Mouse (Mus musculus) CH12.LX (cell line): ENCODE results near the gene Pxt1. TPM values are rescaled to one million over a fixed set of nuclear protein-coding genes. Genes with fewer than 3 reads are reported as not detected.

ENCODE experiments used
- DNase-seq: peaks from one replicate; pipeline ENCODE4 v3.0.0-alpha.2; 2013; ENCODE audit errors: extremely low read depth
- H3K27ac ChIP-seq: 2 replicates; pipeline ENCODE4 v1.5.1; 2012; ENCODE audit warnings: low read depth, mild to moderate bottlenecking, control low read depth, moderate library complexity; ENCODE audit not compliant: insufficient read depth
- H3K27me3 ChIP-seq: replicated peaks from 2 replicates; pipeline ENCODE3; 2012; ENCODE audit warnings: inconsistent platforms
- H3K36me3 ChIP-seq, 2 experiments: replicated peaks in 1 of 2; 2 replicates each; pipeline versions ENCODE3 to v1.6.1; 2012; ENCODE audit warnings: inconsistent platforms in 1 of 2, low read length in 1 of 2, mild to moderate bottlenecking in 1 of 2, mixed read lengths in 1 of 2, moderate library complexity in 1 of 2; ENCODE audit not compliant: control insufficient read depth in 1 of 2, insufficient read depth in 1 of 2
- H3K4me1 ChIP-seq, 2 experiments: 2 replicates each; pipeline ENCODE4 v1.6.1; 2012; ENCODE audit warnings: inconsistent platforms in 1 of 2, moderate library complexity in 1 of 2; ENCODE audit not compliant: insufficient read depth in 2 of 2, control insufficient read depth in 1 of 2
- H3K4me2 ChIP-seq: 2 replicates; pipeline ENCODE4 v1.6.1; 2012; ENCODE audit warnings: low read depth, mild to moderate bottlenecking, control low read depth; ENCODE audit not compliant: poor library complexity, insufficient read depth, severe bottlenecking
- H3K4me3 ChIP-seq, 3 experiments: fragments of 150-350 bp in 1 of 3; sonication (generic) in 1 of 3; replicated peaks in 1 of 3; 2 replicates each; pipeline versions ENCODE3 to v1.5.1; 2011 to 2012; ENCODE audit warnings: low read depth in 2 of 3, low read length in 2 of 3, mild to moderate bottlenecking in 2 of 3, moderate library complexity in 2 of 3, control low read depth in 1 of 3, improper control_type of control experiment in 1 of 3, inconsistent platforms in 1 of 3, mixed read lengths in 1 of 3; ENCODE audit not compliant: poor library complexity in 1 of 3
- H3K79me2 ChIP-seq: replicated peaks from 2 replicates; pipeline ENCODE4 v1.6.1; 2012; ENCODE audit warnings: mild to moderate bottlenecking, moderate library complexity; ENCODE audit not compliant: control insufficient read depth, poor library complexity, insufficient read depth, severe bottlenecking; ENCODE audit errors: extremely low read depth
- H3K9ac ChIP-seq: 2 replicates; pipeline ENCODE4 v1.6.1; 2012; ENCODE audit warnings: low read depth, mild to moderate bottlenecking, control low read depth, moderate library complexity; ENCODE audit not compliant: insufficient read depth
- H3K9me3 ChIP-seq: replicated peaks from 2 replicates; pipeline ENCODE3; 2012; ENCODE audit warnings: low read length, inconsistent platforms, mixed read lengths
- CTCF ChIP-seq, 2 experiments: IDR thresholded peaks in 1 of 2; conservative IDR thresholded peaks in 1 of 2; 2 replicates each; pipeline ENCODE4 v1.5.1; 2011 to 2012; ENCODE audit warnings: low read depth in 2 of 2, low read length in 2 of 2, improper control_type of control experiment in 1 of 2, inconsistent platforms in 1 of 2, mild to moderate bottlenecking in 1 of 2, moderate library complexity in 1 of 2
- EP300 ChIP-seq: IDR thresholded peaks from 2 replicates; pipeline ENCODE4 v1.6.1; 2011; ENCODE audit warnings: low read length, improper control_type of control experiment
- IRF4 ChIP-seq: IDR thresholded peaks from 2 replicates; pipeline ENCODE4 v1.6.1; 2014; ENCODE audit warnings: low read depth, mild to moderate bottlenecking, inconsistent platforms, low read length, improper control_type of control experiment
- JUN ChIP-seq: IDR thresholded peaks from 2 replicates; pipeline ENCODE4 v1.6.1; 2011; ENCODE audit warnings: low read depth, mild to moderate bottlenecking, low read length, improper control_type of control experiment, moderate library complexity; ENCODE audit not compliant: insufficient read depth
- MYC ChIP-seq: IDR thresholded peaks from 2 replicates; pipeline ENCODE4 v1.6.1; 2011; ENCODE audit warnings: low read depth, mild to moderate bottlenecking, improper control_type of control experiment, low read length
- NELFE ChIP-seq: IDR thresholded peaks from 2 replicates; pipeline ENCODE4 v1.6.1; 2011; ENCODE audit warnings: low read depth, low read length, improper control_type of control experiment
- POLR2AphosphoS2 ChIP-seq: IDR thresholded peaks from 2 replicates; pipeline ENCODE4 v1.6.1; 2011; ENCODE audit warnings: low read depth, low read length, improper control_type of control experiment
- RAD21 ChIP-seq: IDR thresholded peaks from 2 replicates; pipeline ENCODE4 v1.6.1; 2011; ENCODE audit warnings: low read depth, mild to moderate bottlenecking, low read length, improper control_type of control experiment, moderate library complexity
- SIN3A ChIP-seq: IDR thresholded peaks from 2 replicates; pipeline ENCODE4 v1.6.1; 2012; ENCODE audit warnings: low read length, improper control_type of control experiment, inconsistent platforms
- SMC3 ChIP-seq: IDR thresholded peaks from 2 replicates; pipeline ENCODE4 v1.6.1; 2011; ENCODE audit warnings: low read depth, low read length, improper control_type of control experiment
- UBTF ChIP-seq: IDR thresholded peaks from 2 replicates; pipeline ENCODE4 v1.6.1; 2012; ENCODE audit warnings: low read depth, mild to moderate bottlenecking, inconsistent platforms, low read length, improper control_type of control experiment, moderate library complexity
- ZC3H11A ChIP-seq: IDR thresholded peaks from 2 replicates; pipeline ENCODE4 v1.6.1; 2012; ENCODE audit warnings: low read depth, mild to moderate bottlenecking, inconsistent platforms, low read length, improper control_type of control experiment
- ZNF384 ChIP-seq: IDR thresholded peaks from 2 replicates; pipeline ENCODE4 v1.6.1; 2012; ENCODE audit warnings: low read depth, low read length, improper control_type of control experiment, inconsistent platforms
- dilution Hi-C: fragments of 300-500 bp; cut with MboI; formaldehyde crosslinking; loops from 2 replicates; pipeline ENCODE4 v1.14.3; 2020; ENCODE audit warnings: low sequenced_read_pairs; ENCODE audit not compliant: extremely low pct_unique_long_range_greater_than_20kb, extremely low pct_ligation_motif_present
- in situ Hi-C: fragments of 300-500 bp; cut with MboI; formaldehyde crosslinking; loops from 3 replicates; pipeline ENCODE4 v1.14.3; 2019; ENCODE audit warnings: low sequenced_read_pairs, low pct_ligation_motif_present, low pct_unique_long_range_greater_than_20kb, mixed read lengths
- polyA plus RNA-seq: library from polyadenylated mRNA; unstranded; fragments of >175 nt; gene quantifications from 2 replicates; pipeline ENCODE4 v1.2.1, GENCODE M21; 2012; ENCODE audit warnings: low read depth; ENCODE audit not compliant: insufficient read length
- total RNA-seq, 2 experiments: library from RNA; depleted of rRNA; stranded (reverse); fragments of 300-350 nt in 1 of 2; fragments of >200 nt in 1 of 2; gene quantifications; 2 replicates each; pipeline ENCODE4 v1.2.3; 2012 to 2014

Pxt1 gene
- total and polyA plus RNA-seq, 3 experiments = not detected

DNA sequence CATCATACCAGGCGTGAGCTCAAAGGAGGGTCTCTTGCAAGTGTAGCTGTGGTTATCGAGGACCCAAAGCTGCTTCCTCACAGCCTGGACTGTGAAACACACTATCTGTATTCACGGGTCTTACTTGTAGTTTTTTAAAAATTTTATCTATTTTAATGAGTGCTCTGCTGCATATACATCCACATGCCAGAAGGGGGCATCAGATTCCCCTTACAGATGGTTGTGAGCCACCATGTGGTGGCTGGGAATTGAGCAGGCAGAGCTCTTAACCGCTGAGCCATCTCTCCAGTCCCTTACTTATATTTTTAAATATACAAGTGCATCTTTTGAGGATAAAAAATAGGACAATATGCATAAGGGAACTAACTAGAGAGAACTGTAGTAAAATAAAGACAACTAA, 44.1 kb upstream of the Pxt1 start:
- Histone ChIP-seq H3K27me3 (no peaks in the 10 kb centered on the region), H3K79me2 (no peaks in the 10 kb centered on the region), H3K27ac (no peak overlapping the region), H3K9me3 (no peaks in the 10 kb centered on the region), H3K4me1 (peaks cover 2 to 21% of the 10 kb centered on the region in 2 experiments; a peak in 2 of 4 replicates), H3K4me3 (no peak overlapping the region), H3K9ac (no peak overlapping the region), H3K4me2 (no peak overlapping the region), H3K36me3 (peaks cover 60 to 87% of the 10 kb centered on the region in 2 experiments)
- in situ Hi-C loops (no loop called here), dilution Hi-C loops (no loop called here)
- DNase-seq = peak; percentile 68
- TF ChIP-seq SIN3A (0 out of 2 replicates have a peak, but pooled peaks have one; percentile 45), NELFE (peak; percentile 71; the same call in 1 of the 2 replicates), JUN (no peak), UBTF (no peak), SMC3 (peak; percentile 90), RAD21 (peak; percentile 53), ZC3H11A (peak; percentile 10; the same call in 1 of the 2 replicates), CTCF (conservative IDR thresholded peaks at IDR 0.05 in 1 of 2, IDR thresholded peaks at IDR 0.05 in 1 of 2; ENCODE audit: low read depth in 2 of 2, low read length in 2 of 2) (peak; percentile 70 to 99), MYC (peak; percentile 79)

DNA sequence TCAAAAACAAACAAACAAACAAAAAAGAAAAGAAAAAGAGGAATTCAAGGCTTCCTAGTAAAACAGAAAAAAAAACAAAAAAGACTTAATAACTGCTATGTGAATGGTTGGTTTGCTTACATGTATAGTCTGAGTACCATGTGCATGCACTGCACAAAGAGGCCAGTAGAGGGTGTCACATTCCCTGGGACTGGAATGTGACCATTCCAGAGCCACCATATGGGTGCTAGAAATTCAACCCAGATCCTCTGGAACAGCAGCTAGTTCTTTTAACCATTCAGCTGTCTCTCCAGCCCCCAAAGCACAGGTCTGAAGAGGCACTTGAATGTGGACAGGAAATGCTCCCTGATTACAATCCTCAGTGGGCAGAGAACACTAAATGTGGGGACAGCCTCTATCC, 43.2 kb upstream of the Pxt1 start:
- no peak for DNase-seq
- H3K9me3 ChIP-seq = no peaks in the 10 kb centered on the region
- H3K27me3 ChIP-seq = no peaks in the 10 kb centered on the region
- in situ Hi-C loops (no loop called here), dilution Hi-C loops (no loop called here)
- H3K27ac ChIP-seq = no peak overlapping the region
- H3K9ac ChIP-seq = no peak overlapping the region
- H3K79me2 ChIP-seq = no peaks in the 10 kb centered on the region
- peaks cover 2 to 21% of the 10 kb centered on the region in 2 experiments; a peak in 2 of 4 replicates for H3K4me1 ChIP-seq
- H3K4me2 ChIP-seq = no peak overlapping the region
- H3K4me3 ChIP-seq = no peak overlapping the region
- peak; percentile 48 to 62; a peak in 3 of 4 replicates for TF ChIP-seq CTCF (conservative IDR thresholded peaks at IDR 0.05 in 1 of 2, IDR thresholded peaks at IDR 0.05 in 1 of 2; ENCODE audit: low read depth in 2 of 2, low read length in 2 of 2)
- peak; percentile 34 for TF ChIP-seq SMC3
- no peak for TF ChIP-seq IRF4
- TF ChIP-seq RAD21 = peak; percentile 10
- peaks cover 67 to 90% of the 10 kb centered on the region in 2 experiments for H3K36me3 ChIP-seq

DNA sequence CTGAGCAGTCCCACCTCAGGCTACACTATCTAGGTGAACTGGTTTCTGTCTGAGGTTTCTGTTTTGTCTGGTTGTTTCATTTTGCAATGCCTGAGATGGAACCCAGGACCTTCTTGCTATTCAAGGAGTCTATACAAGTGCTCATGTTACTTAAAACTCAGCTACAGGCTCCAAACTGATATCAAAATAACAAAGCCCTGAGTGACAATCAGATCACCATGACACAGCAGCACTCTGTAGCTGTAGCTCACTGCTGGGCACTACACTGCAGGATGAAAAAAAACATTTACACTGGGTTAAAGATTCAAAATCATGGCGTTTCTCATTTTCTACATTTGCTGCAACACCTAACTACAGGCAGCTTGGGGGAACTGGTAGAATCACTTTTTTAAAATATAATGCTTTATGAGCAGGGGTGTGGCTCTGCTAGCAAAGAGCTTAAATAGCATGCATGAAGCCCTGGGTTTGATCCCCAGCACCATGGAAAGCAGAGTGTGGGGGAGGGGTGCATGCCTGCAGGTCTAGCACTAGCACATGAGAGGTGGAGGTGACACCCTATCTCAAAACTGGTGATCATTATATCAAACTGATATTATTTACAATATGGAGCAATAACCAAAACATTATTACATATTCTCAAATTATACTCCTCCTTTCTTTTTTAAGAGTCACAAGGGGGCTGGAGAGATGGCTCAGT, 41.2 kb upstream of the Pxt1 start:
- in situ Hi-C loops = no loop called here
- no peaks in the 10 kb centered on the region for H3K27me3 ChIP-seq
- no peak overlapping the region for H3K4me2 ChIP-seq
- no peak overlapping the region for H3K27ac ChIP-seq
- H3K4me3 ChIP-seq = no peak overlapping the region
- TF ChIP-seq POLR2AphosphoS2 = no peak
- TF ChIP-seq ZNF384 = no peak
- no peak for TF ChIP-seq EP300
- H3K9ac ChIP-seq = no peak overlapping the region
- peaks cover 62 to 86% of the 10 kb centered on the region in 2 experiments for H3K36me3 ChIP-seq
- H3K4me1 ChIP-seq = peaks cover 0 to 3% of the 10 kb centered on the region in 2 experiments; a peak in 1 of 4 replicates
- no peak for DNase-seq
- H3K79me2 ChIP-seq = no peaks in the 10 kb centered on the region
- H3K9me3 ChIP-seq = no peaks in the 10 kb centered on the region
- dilution Hi-C loops = no loop called here
